Mouse (Mus musculus) cerebellum, adult 9-10 months (tissue): ENCODE data around the gene Nfib.
"Not testable (repeated sequence)": the region's sequence is repeated elsewhere in the genome, so short reads cannot be mapped to it uniquely, and the experiment has no call there.

Experiments
- DNase-seq: peaks from one replicate; pipeline ENCODE4 v3.0.0; 2022

The Nfib gene

DNA sequence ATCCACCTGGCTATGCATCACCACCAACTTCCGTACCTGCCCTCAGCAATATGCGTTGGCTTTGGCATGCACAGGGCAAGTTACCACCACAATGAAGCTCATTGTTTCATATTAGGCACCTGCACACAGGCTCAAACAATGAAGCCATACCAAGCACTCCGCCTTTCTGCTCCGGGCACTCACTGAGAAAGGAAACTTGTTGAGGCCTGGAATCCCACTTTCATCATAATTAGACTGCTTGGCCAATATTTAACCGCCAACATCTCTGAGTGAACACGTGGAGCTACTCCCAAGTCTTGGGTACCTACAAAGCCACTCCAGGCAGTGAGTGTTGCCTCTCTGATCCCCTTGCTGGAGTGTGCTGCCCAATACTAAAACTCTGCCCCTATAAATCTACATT lies 422.0 kb downstream of the Nfib start:
- no peak for DNase-seq

DNA sequence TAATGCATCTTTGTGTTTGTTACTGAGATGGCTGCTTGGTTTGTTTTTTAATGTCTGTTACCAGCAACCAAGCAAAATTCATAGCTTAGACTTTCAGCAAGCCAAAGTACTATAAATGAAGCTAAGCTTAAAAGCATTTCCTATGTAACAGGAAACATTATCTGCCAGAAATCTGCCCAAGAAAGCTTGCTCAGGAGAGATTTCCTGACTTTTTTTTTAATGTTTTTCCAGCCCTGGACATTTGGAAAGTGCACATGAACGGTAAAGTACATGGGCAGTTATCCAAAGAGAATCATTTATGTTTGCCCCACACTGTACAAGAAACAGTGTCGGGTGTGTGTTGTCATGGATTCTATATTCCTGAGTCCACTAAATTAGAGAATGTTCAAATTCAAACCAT lies 429.6 kb downstream of the Nfib start:
- no peak for DNase-seq

DNA sequence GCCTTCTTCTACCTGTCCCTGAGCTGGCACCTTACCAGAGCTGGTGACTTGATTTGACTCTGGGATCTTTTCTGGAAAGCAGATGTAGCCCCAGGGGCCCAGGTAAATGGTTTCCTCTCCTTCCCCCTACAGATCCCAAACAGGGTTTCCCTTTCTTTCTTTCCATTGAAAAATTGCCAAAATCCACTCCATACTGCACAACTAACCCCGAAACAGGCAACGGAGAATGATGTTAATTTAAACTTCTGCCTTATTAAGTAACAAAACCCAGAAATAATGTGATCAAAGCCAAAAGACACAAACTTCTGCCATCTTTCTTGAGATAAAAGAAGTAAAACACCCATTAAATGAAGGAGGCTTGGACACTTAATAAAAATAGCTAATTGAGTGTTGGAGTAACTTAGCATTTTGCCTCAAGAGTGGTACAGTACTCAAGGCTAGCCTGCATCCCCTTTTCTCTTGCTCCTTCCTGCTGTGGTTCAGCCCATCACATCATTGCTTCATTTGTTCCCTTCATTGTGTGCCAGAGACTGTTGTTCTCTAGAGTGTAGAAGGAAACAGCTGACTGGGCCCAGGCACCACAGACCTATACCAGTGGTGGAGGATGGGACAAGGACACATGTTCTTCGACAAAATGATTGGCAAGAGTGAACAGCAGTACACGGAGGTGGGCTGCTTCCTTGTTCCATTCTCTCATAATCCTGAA lies 432.3 kb downstream of the Nfib start:
- DNase-seq = no peak

DNA sequence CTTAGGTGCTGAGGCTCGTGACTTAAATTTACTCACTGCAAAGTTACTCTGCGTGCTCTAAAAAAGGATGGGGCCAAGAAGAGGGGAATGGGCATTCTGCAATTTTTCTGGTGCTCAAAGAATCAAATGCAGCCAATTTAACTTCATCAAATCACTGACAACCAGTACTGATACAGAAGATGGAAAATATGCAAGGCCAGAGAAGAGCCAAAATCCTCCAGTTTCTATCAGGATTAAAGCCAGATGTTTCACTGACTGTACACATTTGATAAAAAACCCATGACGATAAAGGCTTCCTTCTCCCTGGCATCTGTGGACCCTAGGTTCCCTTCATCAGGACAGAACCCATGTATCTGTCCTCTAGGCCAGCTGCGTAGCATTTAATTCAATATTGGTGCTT lies 433.5 kb downstream of the Nfib start:
- DNase-seq = no peak

DNA sequence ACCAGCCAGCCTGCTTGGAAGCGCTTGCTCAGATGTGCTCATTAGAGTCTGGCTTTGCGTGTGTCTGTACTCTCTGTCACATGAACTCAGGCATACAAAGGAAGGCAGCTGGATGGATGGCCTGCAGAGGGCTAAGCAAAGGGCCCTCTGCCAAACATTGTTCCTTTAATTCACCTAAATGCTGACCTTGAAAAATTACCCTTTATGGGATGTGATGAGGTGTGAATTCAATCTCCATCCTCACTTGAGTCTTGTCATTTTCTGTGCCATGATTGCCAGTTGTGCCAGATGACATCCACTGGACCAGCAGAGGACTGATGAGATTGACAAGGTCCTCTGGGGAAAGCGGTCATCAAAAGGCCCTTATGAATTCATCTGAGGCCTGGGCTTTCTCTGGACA lies 434.0 kb downstream of the Nfib start:
- DNase-seq = no peak

DNA sequence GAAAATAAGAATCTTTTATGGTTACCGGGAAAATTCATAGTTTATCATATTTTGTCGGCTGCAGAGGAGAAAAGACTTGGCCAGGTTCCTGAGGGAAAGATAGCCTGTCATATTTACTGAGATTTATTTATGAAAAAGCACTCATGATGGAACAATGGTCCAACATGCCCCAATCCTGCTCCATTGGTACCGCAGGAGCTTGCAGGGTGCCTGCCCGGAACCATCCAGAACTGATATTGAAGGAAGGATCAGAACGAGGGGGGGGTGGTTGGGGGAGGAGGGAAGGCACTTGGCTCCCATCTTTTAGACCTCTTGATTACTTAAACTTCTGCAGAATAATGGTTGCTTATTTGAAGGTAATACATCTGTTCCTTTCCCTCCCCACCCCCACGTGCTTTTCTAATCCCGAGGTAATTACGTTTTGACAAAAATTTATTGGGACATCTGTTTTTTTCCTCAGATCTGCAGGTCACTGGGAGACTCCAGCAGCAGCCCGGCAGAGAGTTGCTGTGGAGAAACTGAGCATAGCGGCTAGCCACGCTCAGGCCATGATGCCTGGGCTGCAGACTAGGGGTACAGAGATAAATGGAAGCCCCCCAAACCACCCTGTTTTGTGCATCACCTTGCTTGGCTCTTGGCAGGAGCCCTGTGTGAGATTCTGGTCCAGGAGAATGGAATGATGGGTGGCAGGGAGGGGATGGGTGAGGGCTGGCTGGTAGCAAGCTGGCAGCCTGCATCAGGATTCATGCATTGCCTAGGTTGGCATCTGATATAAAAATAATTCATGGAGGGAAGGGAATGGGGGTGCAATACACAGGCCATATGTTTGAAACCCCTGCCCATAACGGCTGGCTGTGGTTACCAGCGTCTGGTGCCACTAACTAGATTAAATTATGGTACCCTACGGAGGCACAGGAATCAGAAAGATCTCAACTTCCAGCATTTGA lies 437.4 kb downstream of the Nfib start:
- DNase-seq = no peak

DNA sequence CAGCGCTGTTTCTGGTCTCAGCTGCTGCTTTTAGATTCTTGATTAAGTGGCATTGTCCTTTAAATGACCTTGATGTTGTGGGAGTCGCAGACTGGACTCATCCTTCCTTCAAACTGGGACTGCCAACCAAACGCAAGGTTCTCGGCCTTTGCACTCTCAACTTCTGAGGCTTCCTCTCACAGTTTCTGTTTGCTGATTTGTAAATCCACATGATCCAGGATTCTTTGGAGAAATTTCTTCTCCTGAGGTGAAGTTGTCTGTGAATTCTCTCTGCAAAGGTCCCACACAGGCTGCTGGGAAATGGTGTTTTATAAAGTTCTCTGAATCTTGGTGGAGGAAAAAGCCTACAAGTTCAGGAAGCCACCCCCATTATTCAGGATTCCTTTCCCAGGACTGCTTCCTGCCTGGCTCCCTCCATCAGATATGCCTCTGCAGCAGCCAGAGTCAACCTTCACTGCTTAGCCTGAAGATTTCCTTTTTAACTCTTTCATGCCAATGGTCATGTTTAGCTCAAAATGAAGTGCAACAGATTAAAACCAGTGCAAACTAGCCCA lies 439.4 kb downstream of the Nfib start:
- no peak for DNase-seq

DNA sequence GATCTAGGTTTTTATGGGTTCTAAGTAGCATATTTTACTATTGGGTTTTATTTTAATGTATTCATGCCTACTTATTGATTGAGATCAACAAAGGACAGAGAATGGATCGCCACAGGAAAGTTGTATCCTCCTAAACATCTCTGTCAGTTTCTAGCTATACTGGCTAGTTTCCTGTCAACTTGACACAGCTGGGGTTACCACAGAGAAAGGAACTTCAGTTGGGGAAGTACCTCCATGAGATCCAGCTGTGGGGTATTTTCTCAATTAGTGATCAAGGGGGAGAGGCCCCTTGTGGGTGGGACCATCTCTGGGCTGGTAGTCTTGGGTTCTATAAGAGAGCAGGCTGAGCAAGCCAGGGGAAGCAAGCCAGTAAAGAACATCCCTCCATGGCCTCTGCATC lies 447.0 kb downstream of the Nfib start:
- not testable (repeated sequence) for DNase-seq

DNA sequence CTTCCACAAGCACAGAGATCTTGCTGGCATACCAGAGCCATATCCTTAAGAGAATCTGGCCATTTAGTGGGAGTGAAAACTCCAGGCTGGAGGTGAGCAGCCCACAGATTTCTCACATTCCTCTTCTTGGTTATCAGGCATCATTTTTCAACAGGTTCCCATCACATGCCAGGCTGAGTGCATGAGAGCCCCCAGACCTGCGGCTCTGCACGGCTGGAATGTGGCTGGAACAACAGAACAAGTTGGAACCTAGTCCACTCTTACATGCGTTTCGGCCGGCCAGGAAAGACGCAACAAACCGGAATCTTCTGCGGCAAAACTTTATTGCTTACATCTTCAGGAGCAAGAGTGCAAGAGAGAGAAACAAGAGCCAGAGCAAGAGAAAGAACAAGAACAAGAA lies 453.5 kb downstream of the Nfib start:
- no peak for DNase-seq

DNA sequence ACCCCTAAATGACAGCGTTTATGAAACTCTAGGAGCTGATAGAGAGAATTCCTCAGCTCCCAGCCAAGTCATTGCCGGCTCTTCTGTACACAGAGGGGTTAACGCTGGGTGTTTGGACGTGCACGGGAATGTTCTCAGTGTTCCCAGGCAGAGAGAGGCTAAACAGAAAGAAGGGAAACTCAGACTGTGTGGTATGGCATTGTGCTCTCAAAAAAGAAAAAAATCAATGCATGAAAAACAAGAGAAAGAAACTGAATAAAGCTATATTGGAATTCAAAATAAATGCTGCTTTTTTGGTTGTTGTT lies 455.2 kb downstream of the Nfib start:
- no peak for DNase-seq

DNA sequence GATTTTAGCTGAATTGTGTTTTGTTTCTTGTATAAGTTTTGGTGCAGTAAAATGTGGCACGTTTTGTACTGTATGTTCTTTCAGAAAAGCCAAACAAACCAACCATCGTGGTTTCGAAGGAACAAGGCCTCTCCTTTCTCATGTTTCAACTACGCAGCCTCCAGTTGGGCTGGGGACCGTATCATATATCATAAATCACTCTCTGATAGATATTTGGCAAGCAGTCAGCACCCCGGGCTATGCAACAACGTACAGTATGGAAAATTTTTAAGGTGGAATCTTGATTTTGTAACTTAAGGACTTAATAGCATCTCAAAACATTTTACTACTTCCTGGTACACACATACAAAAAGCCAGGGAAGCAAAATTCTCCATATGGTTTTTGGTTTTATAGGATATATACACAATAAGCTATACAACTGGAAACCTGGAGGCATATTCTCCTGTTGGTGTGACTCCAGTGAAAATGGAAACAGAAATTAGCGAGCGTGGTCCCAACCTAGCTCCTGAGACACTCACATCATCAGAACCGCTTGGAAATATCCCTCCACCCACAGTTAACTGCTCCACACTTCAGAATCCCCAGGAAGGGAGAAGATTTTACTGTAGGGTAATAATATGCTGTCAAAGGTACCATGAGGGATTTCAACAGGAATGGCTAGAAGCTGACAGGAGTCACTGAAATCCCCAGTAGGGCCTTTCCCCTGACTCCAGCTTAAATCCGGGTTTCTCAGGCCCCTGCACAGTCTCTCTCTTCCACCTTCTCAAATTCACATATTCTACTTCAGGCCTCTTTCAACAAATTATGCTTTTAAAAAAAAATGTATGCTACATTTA lies 455.8 kb downstream of the Nfib start:
- DNase-seq = no peak

DNA sequence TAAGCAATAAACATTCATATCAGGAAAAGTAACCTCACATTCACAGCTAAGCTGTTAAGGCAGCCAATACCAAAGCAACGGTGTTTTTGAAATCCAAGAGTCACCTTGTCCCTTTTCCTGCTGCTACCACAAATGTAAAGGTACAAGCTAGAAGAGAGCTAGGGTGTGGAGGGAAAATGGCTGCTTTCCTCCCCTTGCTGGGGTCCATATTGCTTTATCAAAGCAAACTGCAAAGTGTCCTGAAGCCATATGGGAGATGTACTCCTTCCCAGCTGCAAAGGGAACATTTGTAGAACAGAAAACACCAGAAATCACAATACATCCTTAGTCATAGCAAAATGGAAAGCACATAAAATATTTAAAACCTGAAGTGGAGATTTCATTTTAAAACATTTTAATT lies 456.6 kb downstream of the Nfib start:
- no peak for DNase-seq

DNA sequence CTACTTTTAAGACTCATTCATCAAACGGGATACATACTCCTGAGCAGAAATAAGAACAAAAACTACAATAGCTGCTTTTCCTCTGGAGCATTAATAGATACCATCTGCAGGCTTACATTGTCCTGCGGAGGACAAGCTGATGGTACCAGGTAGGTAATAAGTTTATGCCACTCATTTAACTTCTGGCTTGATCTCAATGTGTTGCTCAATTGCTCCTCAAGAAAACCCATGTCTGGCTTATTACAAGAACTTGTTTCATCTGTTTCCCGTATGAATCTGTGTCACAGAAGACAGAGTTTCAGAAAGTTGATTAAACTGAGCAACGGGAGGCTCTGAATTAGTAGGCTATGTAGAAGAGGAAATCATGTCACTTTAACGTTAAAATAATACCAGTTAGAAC lies 457.5 kb downstream of the Nfib start:
- DNase-seq = no peak

DNA sequence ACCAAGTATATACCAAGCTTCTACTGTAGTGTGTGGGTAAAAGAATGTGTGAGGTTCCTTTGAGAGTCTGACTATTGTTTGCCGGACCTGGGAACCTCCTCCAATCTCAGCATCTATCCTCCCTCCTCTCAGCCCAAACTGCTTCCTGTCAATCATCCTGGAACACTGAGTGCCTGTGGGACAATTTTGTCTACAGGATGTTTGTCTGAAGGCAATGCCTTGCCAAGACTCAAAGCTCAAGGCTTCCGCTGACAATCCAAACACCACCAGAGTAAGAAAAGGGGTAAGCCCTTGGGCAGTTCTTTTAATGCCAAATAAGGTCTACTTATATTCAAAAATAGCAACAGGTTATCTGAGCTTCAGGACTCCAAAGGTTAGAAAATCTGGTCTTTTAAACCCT lies 459.3 kb downstream of the Nfib start:
- no peak for DNase-seq
